Mouse (Mus musculus) pancreas, adult 10 weeks (tissue): ENCODE measurements around the gene Tbc1d22a. TPM values are rescaled to one million over a fixed set of nuclear protein-coding genes. Genes with fewer than 3 reads are reported as not detected.

Source experiments
- polyA plus RNA-seq: library from polyadenylated mRNA; stranded (reverse); fragments of 350-450 nt; fragmentation: Illumina TruSeq; extraction: RNeasy Lipid Tissue Mini Kit (QIAGEN cat#74804); gene quantifications from one replicate; pipeline ENCODE4 v1.2.3, GENCODE M21; 2015; ENCODE audit warnings: low read depth, low replicate concordance; ENCODE audit not compliant: insufficient read depth

Gene Tbc1d22a
- polyA plus RNA-seq: 3.5 TPM

DNA sequence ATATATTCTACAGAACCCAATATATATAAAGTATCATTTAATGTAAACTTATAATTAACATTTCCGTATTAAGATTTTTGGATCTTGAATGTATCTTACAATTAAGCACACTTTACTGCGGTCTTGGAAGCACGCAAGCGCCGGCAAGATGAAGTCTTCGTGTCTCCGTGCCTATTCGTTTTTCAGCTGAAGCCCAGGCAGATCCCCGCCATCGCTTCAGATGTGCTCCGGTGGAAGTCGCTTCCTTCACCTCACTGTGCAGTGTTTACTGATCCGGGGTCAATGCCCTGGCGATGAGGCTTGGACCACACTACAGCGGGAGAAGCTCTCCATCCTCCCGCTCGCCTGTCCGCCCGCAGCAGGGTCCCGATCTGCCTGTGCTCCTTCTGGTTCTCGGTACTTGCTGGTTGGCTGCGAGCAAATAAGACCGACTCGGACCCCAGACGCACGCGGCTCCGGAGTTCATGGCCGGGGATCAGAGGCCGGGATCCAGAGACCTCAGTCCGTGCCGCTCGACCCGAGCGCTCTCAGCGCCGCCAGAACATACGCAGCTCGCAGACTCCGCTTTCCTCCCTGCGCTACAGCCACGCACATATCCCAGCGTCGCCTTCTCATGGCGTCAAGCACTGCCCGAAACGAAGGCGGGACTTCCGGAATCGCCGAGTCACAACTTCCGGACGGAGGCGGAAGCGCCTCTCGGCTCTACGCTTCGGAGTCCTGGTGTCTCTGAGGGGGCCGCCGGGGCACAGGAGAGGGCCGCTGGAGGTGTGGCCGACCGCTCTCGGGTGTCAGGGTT is at the start of gene Tbc1d22a:
TSS of gene Tbc1d22a (plus strand) at position 707 of the 796 bp plus-strand sequence.

DNA sequence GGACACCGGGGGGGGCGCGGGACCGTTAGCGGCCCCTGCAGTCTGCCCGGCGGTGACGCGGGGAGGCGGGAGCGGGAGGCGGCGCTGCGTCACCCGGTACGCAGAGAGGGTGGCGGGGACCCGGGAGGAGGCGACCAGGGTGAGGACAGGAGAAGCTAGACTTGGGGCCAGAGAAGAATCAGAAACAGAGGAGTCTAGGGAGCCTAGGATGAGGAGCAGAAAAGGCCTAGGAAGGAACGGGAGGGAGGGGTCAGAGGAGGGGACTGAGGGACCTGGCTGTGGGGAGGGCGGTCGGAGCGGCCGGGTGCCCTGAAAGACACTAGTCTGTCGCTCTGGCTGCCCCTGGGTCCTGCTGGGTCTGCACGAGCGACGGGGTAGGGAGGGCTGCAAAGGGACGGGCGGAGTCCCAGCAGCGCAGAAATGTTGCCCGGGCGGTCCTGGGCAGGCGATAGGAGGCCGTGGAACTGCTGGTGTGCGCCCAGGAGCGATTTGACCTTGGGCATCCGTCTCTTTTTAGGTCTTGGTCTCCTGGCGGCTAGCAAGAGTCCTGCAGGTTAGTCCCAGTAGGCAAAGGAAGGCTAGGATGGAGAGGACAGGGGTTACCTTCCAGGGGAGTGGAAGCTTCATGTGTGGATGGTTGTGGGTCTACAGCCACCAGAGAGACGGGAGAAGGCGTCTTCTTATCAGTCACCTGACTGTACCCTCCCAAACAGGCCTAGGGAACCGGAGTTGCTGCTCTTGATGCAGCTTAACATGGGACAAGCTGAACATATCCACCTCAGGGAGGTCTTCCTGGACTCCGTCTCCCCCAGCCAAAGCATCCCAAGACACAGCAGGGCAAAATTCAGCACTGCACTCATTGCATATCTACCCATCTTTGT is 28.3 kb upstream of the Tbc1d22a start, which contains the start of gene Cerk:
TSS of gene Cerk (minus strand) at position 453 of the 881 bp plus-strand sequence.

Other genes with a start within 250 kb of the Tbc1d22a start
- gene Celsr1, start 180.7 kb upstream of the Tbc1d22a start, polyA plus RNA-seq: 4.6 TPM
- gene Gramd4, start 156.8 kb upstream of the Tbc1d22a start, polyA plus RNA-seq: 6.5 TPM
- gene Cerk, start 28.3 kb upstream of the Tbc1d22a start, polyA plus RNA-seq: 6.1 TPM